Mouse (Mus musculus): ENCODE results near the gene Itga3.

DNA sequence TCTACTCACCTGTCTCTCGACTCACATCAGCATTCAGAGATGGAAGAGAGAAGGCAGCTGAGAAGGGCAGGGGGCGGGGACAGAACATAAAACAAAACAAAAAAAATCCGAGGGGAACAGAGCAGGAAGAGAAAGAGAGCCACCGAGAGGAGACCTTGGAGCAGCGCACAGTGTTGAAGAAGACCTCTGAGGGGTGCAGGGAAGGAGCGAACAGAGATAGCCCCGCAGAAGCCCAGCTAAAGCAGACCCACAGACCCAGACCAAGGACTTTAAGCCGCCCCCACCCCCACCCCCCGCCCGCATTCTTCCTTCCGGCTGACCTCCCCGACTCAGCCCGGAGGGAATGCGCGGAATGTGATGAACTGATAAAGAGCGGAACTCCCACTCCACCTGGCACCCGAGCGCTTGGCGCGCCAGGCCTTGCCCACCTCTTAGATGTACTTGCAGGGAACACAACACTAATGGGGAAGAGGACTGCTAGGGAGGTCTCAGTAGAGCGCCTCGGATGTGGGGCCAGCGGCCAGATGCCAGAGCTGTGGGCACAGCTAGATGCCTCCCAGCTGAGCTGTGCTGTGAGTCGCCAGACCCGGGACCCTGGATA lies 28.8 kb upstream of the Itga3 start:
- TF ChIP-seq POU5F1 (IDR thresholded peaks at IDR 0.05; ENCODE audit: borderline replicate concordance, low read length) (no peak), CTCF (conservative IDR thresholded peaks at IDR 0.05; ENCODE audit: low read length) (no peak), NANOG (IDR thresholded peaks at IDR 0.05; ENCODE audit: borderline replicate concordance, low read length) (no peak)

Measured in E14TG2a.4 (cell line).